Mouse (Mus musculus): ENCODE measurements around the gene Fndc1.

Gene Fndc1

GRCm38 (mm10) chr17:7826819-7827515, at the start of gene Fndc1:
Fndc1 (minus strand) TSS chr17:7827302.
- DNase-seq (ENCODE audit: low spot score in 2 of 2): no peak

GRCm38 (mm10) chr17:7876541-7876940, 49.4 kb upstream of the Fndc1 start:
- DNase-seq (ENCODE audit: low spot score in 2 of 2): no peak

GRCm38 (mm10) chr17:7875941-7876461, 48.9 kb upstream of the Fndc1 start:
- DNase-seq (ENCODE audit: low spot score in 2 of 2): peak in 1 of 2 experiments; percentile 24

GRCm38 (mm10) chr17:7874776-7875531, 47.9 kb upstream of the Fndc1 start:
- peak; percentile 46 to 47 for DNase-seq (ENCODE audit: low spot score in 2 of 2)

- no peak for DNase-seq (ENCODE audit: low spot score in 2 of 2)
Observed at GRCm38 (mm10) chr17:7873382-7873781, 46.3 kb upstream of the Fndc1 start.

GRCm38 (mm10) chr17:7871800-7872199, 44.7 kb upstream of the Fndc1 start:
- DNase-seq (ENCODE audit: low spot score in 2 of 2): peak; percentile 59 to 62

- DNase-seq (ENCODE audit: low spot score in 2 of 2): no peak
Observed at GRCm38 (mm10) chr17:7870862-7871605, 43.9 kb upstream of the Fndc1 start.

GRCm38 (mm10) chr17:7869114-7869513, 42.0 kb upstream of the Fndc1 start:
- DNase-seq (ENCODE audit: low spot score in 2 of 2): no peak

- DNase-seq (ENCODE audit: low spot score in 2 of 2): peak; percentile 73
Observed at GRCm38 (mm10) chr17:7868631-7869030, 41.5 kb upstream of the Fndc1 start.

- peak; percentile 41 to 43 for DNase-seq (ENCODE audit: low spot score in 2 of 2)
Observed at GRCm38 (mm10) chr17:7864740-7865139, 37.6 kb upstream of the Fndc1 start.

- DNase-seq (ENCODE audit: low spot score in 2 of 2): peak; percentile 45
Observed at GRCm38 (mm10) chr17:7863745-7864144, 36.6 kb upstream of the Fndc1 start.

- DNase-seq (ENCODE audit: low spot score in 2 of 2): no peak
Observed at GRCm38 (mm10) chr17:7860845-7861360, 33.8 kb upstream of the Fndc1 start.

GRCm38 (mm10) chr17:7857658-7858057, 30.6 kb upstream of the Fndc1 start:
- DNase-seq (ENCODE audit: low spot score in 2 of 2): no peak

- DNase-seq (ENCODE audit: low spot score in 2 of 2): no peak
Observed at GRCm38 (mm10) chr17:7855851-7856250, 28.7 kb upstream of the Fndc1 start.

- DNase-seq (ENCODE audit: low spot score in 2 of 2): no peak
Observed at GRCm38 (mm10) chr17:7851979-7852378, 24.9 kb upstream of the Fndc1 start.

GRCm38 (mm10) chr17:7851527-7851926, 24.4 kb upstream of the Fndc1 start:
- DNase-seq (ENCODE audit: low spot score in 2 of 2): no peak

- no peak for DNase-seq (ENCODE audit: low spot score in 2 of 2)
Observed at GRCm38 (mm10) chr17:7850246-7850645, 23.1 kb upstream of the Fndc1 start.

- DNase-seq (ENCODE audit: low spot score in 2 of 2): no peak
Observed at GRCm38 (mm10) chr17:7840505-7841290, 13.6 kb upstream of the Fndc1 start.

- no peak for DNase-seq (ENCODE audit: low spot score in 2 of 2)
Observed at GRCm38 (mm10) chr17:7827586-7827985, 484 bp upstream of the Fndc1 start.

- DNase-seq (ENCODE audit: low spot score in 2 of 2): no peak
Observed at GRCm38 (mm10) chr17:7825416-7825815, 1.7 kb downstream of the Fndc1 start.

GRCm38 (mm10) chr17:7821553-7822186, 5.4 kb downstream of the Fndc1 start:
- no peak for DNase-seq (ENCODE audit: low spot score in 2 of 2)
